Mouse (Mus musculus) embryonic stem cell, embryonic (primary cell): ENCODE measurements around the gene Cacna1c.

Experiments used
- CTCF ChIA-PET, 4 experiments: fragments of 300-600 bp in 2 of 4; fragments of 350-600 bp in 2 of 4; sonication (Branson Sonifier 250); formaldehyde crosslinking; loops; one replicate each; lab custom pipeline; 2022; ENCODE audit warnings: inconsistent platforms in 2 of 4; lab: Charles Lee
- POLR2A ChIA-PET, 4 experiments: fragments of 300-600 bp in 2 of 4; fragments of 350-600 bp in 2 of 4; sonication (Branson Sonifier 250); formaldehyde crosslinking; loops; one replicate each; lab custom pipeline; 2022; ENCODE audit warnings: antibody characterized with exemption in 4 of 4, inconsistent platforms in 1 of 4; lab: Charles Lee

Cacna1c gene

GRCm38 (mm10) chr6:118897101-118897500 lies 299.1 kb downstream of the Cacna1c start:
- ChIA-PET CTCF (no interaction called here), POLR2A (no interaction called here)

DNA sequence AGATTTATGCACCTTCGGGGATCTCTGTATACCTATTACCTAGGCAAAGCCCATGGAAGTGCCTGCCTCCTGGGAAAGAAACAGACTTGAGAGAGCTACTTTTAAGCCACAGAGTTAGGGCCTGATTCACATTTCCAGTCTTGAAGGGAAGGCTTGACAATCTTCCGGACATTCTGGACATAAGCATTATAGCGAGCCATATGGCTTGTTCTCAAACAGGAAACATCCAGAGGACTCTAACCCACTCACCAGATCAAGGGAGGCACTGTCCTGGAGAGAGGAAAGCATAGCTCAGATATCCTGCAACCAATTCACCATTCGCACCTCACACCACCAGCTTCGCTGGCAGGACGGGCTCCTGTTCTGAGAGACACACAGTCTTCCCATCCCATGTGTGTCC lies 302.2 kb downstream of the Cacna1c start:
- CTCF ChIA-PET = no interaction called here
- POLR2A ChIA-PET = no interaction called here

DNA sequence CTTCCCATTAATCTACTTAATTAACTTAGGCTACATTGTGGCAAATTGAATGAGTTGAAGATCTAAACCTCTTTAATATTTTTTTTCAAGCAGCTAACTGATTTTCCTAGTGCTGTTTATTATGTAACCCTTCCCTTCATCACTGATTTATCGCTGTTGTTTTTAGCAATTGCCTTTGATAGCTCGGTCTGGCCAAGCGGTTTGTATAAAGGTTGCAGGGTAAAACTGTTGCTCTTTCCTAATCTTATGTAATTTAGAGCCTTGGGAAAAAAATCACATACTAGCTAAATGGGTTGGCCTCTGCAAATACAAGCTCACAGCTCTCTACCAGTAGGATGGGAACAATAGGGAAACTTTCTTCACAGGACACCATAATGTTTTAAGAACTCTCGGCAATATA lies 306.8 kb downstream of the Cacna1c start:
- CTCF ChIA-PET = no interaction called here
- POLR2A ChIA-PET = no interaction called here

DNA sequence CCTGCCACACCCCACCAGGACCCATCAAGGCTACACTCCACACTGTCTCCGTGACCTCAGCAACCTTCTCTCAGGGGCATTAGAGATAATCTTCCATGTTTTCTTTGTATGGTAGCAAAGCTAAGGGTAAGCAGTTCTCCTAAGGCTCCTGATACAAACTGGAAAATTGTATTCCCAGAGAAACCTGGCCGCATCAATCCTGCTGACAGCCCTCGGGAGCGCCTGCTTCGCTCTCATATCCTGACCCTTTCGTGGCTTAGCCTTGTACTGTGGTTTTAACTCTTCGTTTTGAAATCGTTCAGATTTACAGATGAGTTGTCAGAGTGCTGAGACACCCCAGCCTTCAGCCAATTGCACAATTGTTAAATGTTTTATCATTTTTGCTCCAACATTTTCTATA lies 309.2 kb downstream of the Cacna1c start:
- CTCF ChIA-PET = no interaction called here
- POLR2A ChIA-PET = no interaction called here

GRCm38 (mm10) chr6:118884961-118885360 lies 311.3 kb downstream of the Cacna1c start:
- CTCF ChIA-PET = interaction anchor here in 1 of 4 experiments (0.7 kb wide), 1 partner anchor 817 kb away, joined by 3 read pairs; no protein-coding TSS in a partner anchor
- POLR2A ChIA-PET = no interaction called here

DNA sequence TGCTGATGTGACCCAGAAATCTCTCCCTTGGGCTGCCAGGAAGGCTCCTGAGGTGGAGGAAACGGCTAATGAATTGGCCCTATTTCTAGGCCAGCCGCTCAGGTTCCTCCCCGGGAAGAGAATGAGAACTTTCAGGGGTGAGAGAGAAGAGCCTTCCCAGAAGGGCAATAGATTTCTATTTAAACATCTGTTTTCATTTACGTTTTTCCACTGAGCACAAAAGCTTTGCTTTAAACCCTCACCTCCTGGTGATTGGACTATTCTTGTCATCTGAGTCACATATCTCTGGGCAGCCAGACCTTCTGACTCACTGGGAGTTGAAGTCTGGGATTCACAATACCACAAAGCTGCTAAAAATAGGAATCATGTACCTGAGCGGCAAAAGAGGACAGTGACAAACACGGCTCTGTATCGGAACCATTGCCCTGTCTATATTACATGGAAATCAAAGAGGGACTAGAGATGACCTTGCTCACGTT lies 312.1 kb downstream of the Cacna1c start:
- POLR2A ChIA-PET = no interaction called here
- CTCF ChIA-PET = no interaction called here

- CTCF ChIA-PET = no interaction called here
- POLR2A ChIA-PET = no interaction called here
These were observed 320.0 kb downstream of the Cacna1c start for GRCm38 (mm10) chr6:118876204-118876603.

GRCm38 (mm10) chr6:118870241-118870841 lies 325.9 kb downstream of the Cacna1c start:
- ChIA-PET CTCF (no interaction called here), POLR2A (no interaction called here)

DNA sequence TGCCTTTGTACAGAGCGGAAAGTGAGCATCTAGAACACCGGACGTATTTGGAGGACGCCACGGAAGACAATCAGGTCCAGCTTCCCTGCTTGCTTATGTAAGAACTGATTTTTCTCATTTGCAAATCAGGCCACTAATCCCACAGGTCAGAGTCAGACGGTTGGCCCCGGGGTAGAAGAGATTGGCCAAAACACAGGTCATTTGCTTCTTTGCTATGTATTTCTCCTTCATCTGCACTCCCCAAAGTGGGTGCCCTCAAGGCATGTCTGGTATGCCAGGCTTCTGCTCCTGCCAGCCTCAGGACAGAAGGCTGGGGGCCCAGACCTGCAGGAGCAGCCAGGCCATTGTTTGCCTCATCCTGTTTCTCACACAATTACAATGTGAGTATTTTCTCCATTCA lies 328.8 kb downstream of the Cacna1c start:
- CTCF ChIA-PET = no interaction called here

DNA sequence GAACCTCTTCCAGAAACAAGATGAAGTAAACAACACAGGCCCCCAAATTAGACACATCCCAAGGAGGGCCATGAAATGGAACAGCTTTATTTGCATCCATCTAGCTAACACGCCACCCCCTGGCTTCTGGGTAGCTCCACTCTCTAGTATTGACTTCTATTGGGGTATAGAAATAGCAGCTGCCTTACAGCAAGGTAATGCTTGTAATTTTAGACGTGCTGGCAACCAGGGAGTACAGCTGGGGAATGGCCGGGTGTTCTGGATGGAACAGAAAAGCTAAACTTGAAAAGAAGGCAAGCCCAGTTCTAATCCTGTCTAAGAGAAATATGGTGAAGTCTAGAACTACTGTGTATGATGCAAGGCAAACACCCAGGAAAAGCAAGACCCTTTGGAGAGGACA lies 329.3 kb downstream of the Cacna1c start:
- POLR2A ChIA-PET = interaction anchor here in 1 of 4 experiments (0.6 kb wide), 1 partner anchor 75 kb away, joined by 3 read pairs; no protein-coding TSS in a partner anchor
- CTCF ChIA-PET = no interaction called here

More for the DNA sequence above, 328.8 kb downstream of the Cacna1c start:
- POLR2A ChIA-PET = no interaction called here

GRCm38 (mm10) chr6:118865777-118866380 lies 330.3 kb downstream of the Cacna1c start:
- ChIA-PET CTCF (no interaction called here), POLR2A (interaction anchor here in 2 of 4 experiments (0.6 kb wide), 2 partner anchors 65 to 96 kb away, joined by 3 to 8 read pairs; no protein-coding TSS in a partner anchor)

- POLR2A ChIA-PET = interaction anchor here in 1 of 4 experiments (0.6 kb wide), 1 partner anchor 64 kb away, joined by 8 read pairs; no protein-coding TSS in a partner anchor
- CTCF ChIA-PET = no interaction called here
These were observed 331.3 kb downstream of the Cacna1c start for GRCm38 (mm10) chr6:118864696-118865620.

DNA sequence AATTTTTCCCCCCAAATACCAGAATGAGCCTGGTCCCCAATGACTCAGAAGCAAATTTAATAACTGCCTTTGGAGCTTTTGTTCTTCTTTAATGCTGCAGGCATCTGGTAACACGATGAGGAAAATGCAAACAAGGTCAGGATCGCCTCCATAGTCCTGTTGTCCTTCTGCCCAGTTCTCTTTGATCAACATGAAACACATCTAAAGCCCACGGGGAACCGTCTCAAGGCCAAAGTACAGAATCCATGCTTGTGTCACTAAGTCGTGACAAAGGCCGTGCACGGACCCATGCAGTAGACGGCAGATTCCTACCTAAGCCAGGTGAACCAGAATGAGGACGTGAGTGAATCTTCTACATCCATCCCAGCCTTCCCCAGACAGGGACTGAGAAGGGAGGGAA lies 333.5 kb downstream of the Cacna1c start:
- POLR2A ChIA-PET = interaction anchor here in 1 of 4 experiments (0.7 kb wide), 1 partner anchor 59 kb away, joined by 3 read pairs; no protein-coding TSS in a partner anchor
- CTCF ChIA-PET = no interaction called here

- CTCF ChIA-PET = no interaction called here
- POLR2A ChIA-PET = interaction anchor here in 1 of 4 experiments (0.7 kb wide), 1 partner anchor 59 kb away, joined by 3 read pairs; no protein-coding TSS in a partner anchor
These were observed 334.1 kb downstream of the Cacna1c start for GRCm38 (mm10) chr6:118862091-118862490.

DNA sequence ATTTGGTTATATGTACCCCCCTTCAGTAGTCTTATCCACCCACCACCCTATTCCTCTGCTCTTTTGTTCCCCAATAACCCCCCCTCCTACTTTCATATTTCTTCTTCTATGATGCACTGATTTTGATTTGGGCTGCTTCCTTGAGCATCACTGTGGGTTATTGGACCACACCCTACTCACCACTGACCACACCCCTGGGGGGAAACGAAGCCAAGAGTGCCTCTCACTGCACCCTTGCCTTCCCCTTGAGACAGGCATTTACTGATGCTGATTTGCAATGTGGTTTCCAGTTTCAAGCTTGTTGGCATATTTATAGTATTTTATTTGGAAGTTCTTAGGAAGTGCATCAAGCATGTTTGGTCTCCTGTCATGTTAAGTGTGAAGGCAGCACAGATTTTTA lies 337.8 kb downstream of the Cacna1c start:
- CTCF ChIA-PET = no interaction called here
- POLR2A ChIA-PET = no interaction called here

DNA sequence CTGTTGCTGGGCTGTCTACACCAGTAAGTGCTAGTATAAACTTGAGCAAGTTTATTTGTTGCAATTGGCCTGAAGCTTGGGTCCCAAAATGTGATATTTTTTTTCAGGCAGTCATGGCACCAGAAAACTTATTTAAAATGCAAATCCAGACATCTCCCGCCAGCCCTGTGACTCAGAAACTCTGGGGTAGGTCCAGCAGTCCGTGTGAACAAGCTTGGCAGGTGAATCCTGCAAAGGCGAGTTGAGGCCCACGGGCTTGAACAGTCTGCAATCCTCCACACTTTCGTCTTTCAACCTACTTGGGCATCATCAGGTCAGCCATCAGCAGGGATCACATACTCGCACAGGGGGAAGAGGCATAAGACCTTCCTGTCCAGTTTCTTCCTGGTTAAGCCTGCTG lies 344.1 kb downstream of the Cacna1c start:
- POLR2A ChIA-PET = interaction anchor here in 1 of 4 experiments (0.6 to 0.7 kb wide), 2 partner anchors 24 to 1065 kb away, joined by 3 read pairs; no protein-coding TSS in a partner anchor
- CTCF ChIA-PET = no interaction called here

GRCm38 (mm10) chr6:118851086-118851485 lies 345.1 kb downstream of the Cacna1c start:
- ChIA-PET POLR2A (interaction anchor here in 1 of 4 experiments (0.6 kb wide), 1 partner anchor 219 kb away, joined by 4 read pairs; no protein-coding TSS in a partner anchor), CTCF (interaction anchor here in 1 of 4 experiments (1.1 kb wide), 1 partner anchor 205 kb away, joined by 3 read pairs; no protein-coding TSS in a partner anchor)

GRCm38 (mm10) chr6:118848640-118849039 lies 347.6 kb downstream of the Cacna1c start:
- POLR2A ChIA-PET = no interaction called here
- CTCF ChIA-PET = no interaction called here

GRCm38 (mm10) chr6:118847751-118848150 lies 348.5 kb downstream of the Cacna1c start:
- ChIA-PET CTCF (interaction anchor here in 1 of 4 experiments (0.5 kb wide), 1 partner anchor 241 kb away, joined by 8 read pairs; no protein-coding TSS in a partner anchor), POLR2A (interaction anchor here in 1 of 4 experiments (0.8 kb wide), 1 partner anchor 13 kb away, joined by 4 read pairs; no protein-coding TSS in a partner anchor)
